Mouse (Mus musculus) MEL (cell line): ENCODE results near the gene Fxyd2.

Source experiments
- GABPA ChIP-seq: IDR thresholded peaks from 2 replicates; pipeline ENCODE4 v1.6.1; 2012; ENCODE audit warnings: low read depth, mild to moderate bottlenecking, inconsistent platforms, low read length, improper control_type of control experiment, moderate library complexity
- MAX ChIP-seq: IDR thresholded peaks from 2 replicates; pipeline ENCODE4 v1.6.1; 2011; ENCODE audit warnings: low read length, improper control_type of control experiment

DNA sequence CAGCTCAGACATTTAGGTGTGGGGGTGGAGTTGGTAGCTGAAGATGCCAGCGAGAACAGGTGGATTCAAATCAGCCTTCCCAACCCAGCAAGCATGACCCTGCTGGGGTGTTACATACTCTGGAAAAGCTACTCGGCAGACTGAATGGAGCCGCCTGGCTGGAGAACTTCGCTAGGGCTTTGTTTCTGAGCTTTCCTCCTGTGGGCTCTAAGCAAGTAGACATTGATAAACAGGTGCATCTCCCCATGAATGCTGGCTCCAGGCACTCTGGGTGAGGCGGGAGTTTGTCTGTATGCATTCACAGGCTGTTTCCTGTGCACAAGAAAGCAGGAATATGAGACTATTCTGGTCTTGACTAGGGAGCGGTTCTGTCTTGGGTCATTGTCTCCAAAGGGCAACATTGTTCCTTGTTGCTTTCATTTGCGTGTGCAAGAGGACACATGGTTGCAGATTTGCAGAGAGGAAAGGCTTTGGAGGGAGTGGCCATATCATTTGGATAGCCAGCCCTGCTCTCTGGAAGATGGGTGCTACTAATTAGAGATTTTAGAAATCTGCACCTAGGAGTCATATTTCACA is 35.7 kb upstream of the Fxyd2 start:
- TF ChIP-seq MAX = no peak
- TF ChIP-seq GABPA = no peak
